Mouse (Mus musculus): ENCODE measurements around the gene 3110009E18Rik. TPM values are rescaled to one million over a fixed set of nuclear protein-coding genes. Genes with fewer than 3 reads are reported as not detected.

3110009E18Rik gene
- polyA plus RNA-seq, 1 experiment from 2014 or later, result 17.9 TPM

GRCm38 (mm10) chr1:120198151-120198550, 77.2 kb downstream of the 3110009E18Rik start:
- ATAC-seq (ENCODE audit: insufficient number of reproducible peaks, low FRiP score, low TSS enrichment, low read depth), result no peak
- Histone ChIP-seq H3K27me3 (ENCODE audit: control insufficient read depth, insufficient read depth, low read length) (no peaks in the 10 kb centered on the region), H3K4me2 (ENCODE audit: low read depth, severe bottlenecking) (no peak overlapping the region), H3K36me3 (ENCODE audit: control insufficient read depth, insufficient read depth, low read length) (no peaks in the 10 kb centered on the region), H3K4me1 (ENCODE audit: control insufficient read depth, insufficient read depth, low read length) (no peaks in the 10 kb centered on the region), H3K27ac (replicated peaks; ENCODE audit: low read depth, low read length) (no peak overlapping the region), H3K9ac (ENCODE audit: low read length) (no peak overlapping the region), H3K9me3 (ENCODE audit: control insufficient read depth, low read length) (no peaks in the 10 kb centered on the region), H3K4me3 (ENCODE audit: low read depth, low read length) (no peak overlapping the region)
- 65% methylated on average over 3 of the region's 3 CpGs for WGBS
- DNase-seq (ENCODE audit: low spot score), result no peak

DNA sequence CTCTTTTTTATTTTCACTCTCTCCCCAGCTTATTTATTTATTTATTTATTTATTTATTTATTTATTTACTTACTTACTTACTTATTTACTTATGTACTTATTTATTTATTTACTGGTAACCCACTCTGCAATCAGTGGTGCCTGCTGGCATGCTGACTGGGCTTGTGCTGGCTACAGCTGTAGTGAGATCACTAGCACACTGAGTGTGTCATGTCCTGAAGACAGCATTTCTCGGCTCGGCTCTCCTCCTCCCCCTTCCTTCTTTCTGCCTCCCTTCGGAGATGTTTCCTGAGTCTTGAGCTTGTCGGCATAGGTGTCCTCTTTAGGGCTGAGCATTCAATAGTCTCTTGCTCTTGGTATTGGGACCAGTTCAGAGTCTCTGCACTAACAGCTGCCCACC, 78.0 kb downstream of the 3110009E18Rik start:
- Histone ChIP-seq H3K4me1 (ENCODE audit: control insufficient read depth, insufficient read depth, low read length) (no peaks in the 10 kb centered on the region), H3K27ac (replicated peaks; ENCODE audit: low read depth, low read length) (no peak overlapping the region), H3K9me3 (ENCODE audit: control insufficient read depth, low read length) (no peaks in the 10 kb centered on the region), H3K36me3 (ENCODE audit: control insufficient read depth, insufficient read depth, low read length) (no peaks in the 10 kb centered on the region), H3K4me3 (ENCODE audit: low read depth, low read length) (no peak overlapping the region), H3K9ac (ENCODE audit: low read length) (no peak overlapping the region), H3K27me3 (ENCODE audit: control insufficient read depth, insufficient read depth, low read length) (no peaks in the 10 kb centered on the region), H3K4me2 (ENCODE audit: low read depth, severe bottlenecking) (no peak overlapping the region)
- ATAC-seq (ENCODE audit: insufficient number of reproducible peaks, low FRiP score, low TSS enrichment, low read depth) (no peak), DNase-seq (ENCODE audit: low spot score) (no peak)
- 92% methylated on average over 4 of the region's 4 CpGs for WGBS

GRCm38 (mm10) chr1:120202542-120202941, 81.6 kb downstream of the 3110009E18Rik start:
- Histone ChIP-seq H3K9ac (ENCODE audit: low read length) (no peak overlapping the region), H3K36me3 (ENCODE audit: control insufficient read depth, insufficient read depth, low read length) (no peaks in the 10 kb centered on the region), H3K9me3 (ENCODE audit: control insufficient read depth, low read length) (no peaks in the 10 kb centered on the region), H3K4me3 (ENCODE audit: low read depth, low read length) (no peak overlapping the region), H3K27me3 (ENCODE audit: control insufficient read depth, insufficient read depth, low read length) (no peaks in the 10 kb centered on the region), H3K4me1 (ENCODE audit: control insufficient read depth, insufficient read depth, low read length) (no peaks in the 10 kb centered on the region), H3K27ac (replicated peaks; ENCODE audit: low read depth, low read length) (no peak overlapping the region), H3K4me2 (ENCODE audit: low read depth, severe bottlenecking) (no peak overlapping the region)
- ATAC-seq (ENCODE audit: insufficient number of reproducible peaks, low FRiP score, low TSS enrichment, low read depth) (no peak), DNase-seq (ENCODE audit: low spot score) (no peak)
- WGBS, result 82% methylated on average over 3 of the region's 3 CpGs

DNA sequence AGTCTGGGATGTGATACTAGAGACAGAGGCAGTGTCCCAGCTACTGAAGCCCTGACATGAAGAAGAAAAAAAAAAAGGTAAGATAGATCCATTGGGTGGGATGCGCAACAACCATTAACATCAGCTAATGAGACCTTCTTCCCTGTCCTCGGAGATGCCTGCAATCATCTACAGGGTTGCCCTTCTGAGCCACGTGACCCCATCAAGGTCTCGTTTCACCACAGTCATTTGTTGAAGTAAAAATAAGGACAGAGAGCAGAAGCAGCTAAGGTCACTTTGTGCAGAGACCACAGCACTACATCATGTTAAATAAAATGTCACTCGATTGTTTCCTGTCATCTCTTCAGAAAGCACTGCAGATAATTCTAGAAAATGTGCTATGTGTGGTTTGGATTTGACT, 82.8 kb downstream of the 3110009E18Rik start:
- 81% methylated on average over 5 of the region's 5 CpGs for WGBS
- H3K27ac ChIP-seq (replicated peaks; ENCODE audit: low read depth, low read length), result no peak overlapping the region
- H3K4me1 ChIP-seq (ENCODE audit: control insufficient read depth, insufficient read depth, low read length), result no peaks in the 10 kb centered on the region
- H3K27me3 ChIP-seq (ENCODE audit: control insufficient read depth, insufficient read depth, low read length), result no peaks in the 10 kb centered on the region
- H3K4me3 ChIP-seq (ENCODE audit: low read depth, low read length), result no peak overlapping the region
- H3K4me2 ChIP-seq (ENCODE audit: low read depth, severe bottlenecking), result no peak overlapping the region
- H3K9ac ChIP-seq (ENCODE audit: low read length), result no peak overlapping the region
- DNase-seq (ENCODE audit: low spot score) (no peak), ATAC-seq (ENCODE audit: insufficient number of reproducible peaks, low FRiP score, low TSS enrichment, low read depth) (no peak)
- H3K36me3 ChIP-seq (ENCODE audit: control insufficient read depth, insufficient read depth, low read length), result no peaks in the 10 kb centered on the region
- no peaks in the 10 kb centered on the region for H3K9me3 ChIP-seq (ENCODE audit: control insufficient read depth, low read length)

- WGBS, result 65% methylated on average over 1 of the region's 1 CpGs
- no peaks in the 10 kb centered on the region for H3K4me1 ChIP-seq (ENCODE audit: control insufficient read depth, insufficient read depth, low read length)
Observed at GRCm38 (mm10) chr1:120204834-120205233, 83.8 kb downstream of the 3110009E18Rik start.

DNA sequence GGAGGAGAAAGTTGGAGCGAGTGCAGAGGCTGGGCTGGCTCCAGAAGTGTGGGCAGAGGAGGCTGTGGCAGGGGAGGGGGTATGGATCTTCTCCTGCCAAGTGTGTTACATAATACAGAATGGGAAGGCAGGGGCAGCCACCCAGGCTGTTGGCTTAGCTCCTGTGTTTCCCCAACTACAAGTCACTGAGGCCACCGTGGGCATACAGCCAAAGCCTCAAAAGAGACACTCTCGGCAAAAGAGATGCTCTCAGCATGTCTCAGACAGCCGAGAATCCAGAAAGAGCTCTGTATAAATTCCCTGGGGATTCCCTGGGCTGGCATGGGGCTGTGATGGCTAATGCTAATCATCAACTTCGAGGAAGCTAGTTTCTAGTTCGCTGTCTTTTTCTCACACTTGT, 86.6 kb downstream of the 3110009E18Rik start:
- ATAC-seq (ENCODE audit: insufficient number of reproducible peaks, low FRiP score, low TSS enrichment, low read depth) (no peak), DNase-seq (ENCODE audit: low spot score) (no peak)
- H3K27me3 ChIP-seq (ENCODE audit: control insufficient read depth, insufficient read depth, low read length), result no peaks in the 10 kb centered on the region
- no peak overlapping the region for H3K9ac ChIP-seq (ENCODE audit: low read length)
- no peak overlapping the region for H3K4me3 ChIP-seq (ENCODE audit: low read depth, low read length)
- H3K27ac ChIP-seq (replicated peaks; ENCODE audit: low read depth, low read length), result no peak overlapping the region
- no peaks in the 10 kb centered on the region for H3K36me3 ChIP-seq (ENCODE audit: control insufficient read depth, insufficient read depth, low read length)
- WGBS, result 81% methylated on average over 6 of the region's 6 CpGs
- H3K4me1 ChIP-seq (ENCODE audit: control insufficient read depth, insufficient read depth, low read length), result no peaks in the 10 kb centered on the region
- no peak overlapping the region for H3K4me2 ChIP-seq (ENCODE audit: low read depth, severe bottlenecking)
- no peaks in the 10 kb centered on the region for H3K9me3 ChIP-seq (ENCODE audit: control insufficient read depth, low read length)

More at GRCm38 (mm10) chr1:120204834-120205233, 83.8 kb downstream of the 3110009E18Rik start:
- Histone ChIP-seq H3K4me2 (ENCODE audit: low read depth, severe bottlenecking) (no peak overlapping the region), H3K9ac (ENCODE audit: low read length) (no peak overlapping the region), H3K9me3 (ENCODE audit: control insufficient read depth, low read length) (no peaks in the 10 kb centered on the region), H3K36me3 (ENCODE audit: control insufficient read depth, insufficient read depth, low read length) (no peaks in the 10 kb centered on the region), H3K4me3 (ENCODE audit: low read depth, low read length) (no peak overlapping the region), H3K27me3 (ENCODE audit: control insufficient read depth, insufficient read depth, low read length) (no peaks in the 10 kb centered on the region), H3K27ac (replicated peaks; ENCODE audit: low read depth, low read length) (no peak overlapping the region)
- no peak for ATAC-seq (ENCODE audit: insufficient number of reproducible peaks, low FRiP score, low TSS enrichment, low read depth)
- no peak for DNase-seq (ENCODE audit: low spot score)

GRCm38 (mm10) chr1:120208502-120209230, 87.7 kb downstream of the 3110009E18Rik start:
- H3K36me3 ChIP-seq (ENCODE audit: control insufficient read depth, insufficient read depth, low read length), result no peaks in the 10 kb centered on the region
- no peaks in the 10 kb centered on the region for H3K27me3 ChIP-seq (ENCODE audit: control insufficient read depth, insufficient read depth, low read length)
- no peaks in the 10 kb centered on the region for H3K4me1 ChIP-seq (ENCODE audit: control insufficient read depth, insufficient read depth, low read length)
- no peak overlapping the region for H3K27ac ChIP-seq (replicated peaks; ENCODE audit: low read depth, low read length)
- ATAC-seq (ENCODE audit: insufficient number of reproducible peaks, low FRiP score, low TSS enrichment, low read depth) (no peak), DNase-seq (ENCODE audit: low spot score) (no peak)
- 81% methylated on average over 11 of the region's 11 CpGs for WGBS
- H3K4me3 ChIP-seq (ENCODE audit: low read depth, low read length), result no peak overlapping the region
- no peak overlapping the region for H3K4me2 ChIP-seq (ENCODE audit: low read depth, severe bottlenecking)
- no peaks in the 10 kb centered on the region for H3K9me3 ChIP-seq (ENCODE audit: control insufficient read depth, low read length)
- no peak overlapping the region for H3K9ac ChIP-seq (ENCODE audit: low read length)

GRCm38 (mm10) chr1:120220841-120221240, 99.9 kb downstream of the 3110009E18Rik start:
- Histone ChIP-seq H3K9ac (ENCODE audit: low read length) (no peak overlapping the region), H3K4me3 (ENCODE audit: low read depth, low read length) (no peak overlapping the region), H3K36me3 (ENCODE audit: control insufficient read depth, insufficient read depth, low read length) (no peaks in the 10 kb centered on the region), H3K4me1 (ENCODE audit: control insufficient read depth, insufficient read depth, low read length) (peaks cover 3% of the 10 kb centered on the region; the same call in 1 of the 2 replicates), H3K4me2 (ENCODE audit: low read depth, severe bottlenecking) (no peak overlapping the region), H3K27me3 (ENCODE audit: control insufficient read depth, insufficient read depth, low read length) (no peaks in the 10 kb centered on the region), H3K9me3 (ENCODE audit: control insufficient read depth, low read length) (no peaks in the 10 kb centered on the region), H3K27ac (replicated peaks; ENCODE audit: low read depth, low read length) (no peak overlapping the region)
- ATAC-seq (ENCODE audit: insufficient number of reproducible peaks, low FRiP score, low TSS enrichment, low read depth), result no peak
- 70% methylated on average over 6 of the region's 6 CpGs for WGBS
- DNase-seq (ENCODE audit: low spot score), result no peak

DNA sequence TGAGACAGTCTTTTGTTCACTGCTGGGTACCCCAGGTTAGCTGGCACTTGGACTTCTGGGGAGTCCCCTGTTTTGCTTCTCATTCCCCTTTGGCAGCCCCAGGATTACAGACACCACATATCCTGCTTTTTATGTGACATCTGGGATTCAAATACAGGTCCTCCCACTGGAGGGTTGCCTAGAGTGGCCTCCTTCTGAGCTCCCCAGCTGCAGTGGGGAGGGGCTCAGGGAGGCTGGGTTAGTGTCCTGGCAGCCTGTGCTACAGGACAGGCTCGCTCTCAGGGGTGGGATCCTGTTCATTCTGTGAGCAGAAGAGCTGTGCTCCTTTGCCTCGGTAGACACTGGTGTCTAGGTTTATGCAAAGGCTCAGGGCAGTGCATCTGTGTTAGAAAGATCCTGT, 100.3 kb downstream of the 3110009E18Rik start:
- ATAC-seq (ENCODE audit: insufficient number of reproducible peaks, low FRiP score, low TSS enrichment, low read depth), result no peak
- 59% methylated on average over 2 of the region's 2 CpGs for WGBS
- no peaks in the 10 kb centered on the region for H3K36me3 ChIP-seq (ENCODE audit: control insufficient read depth, insufficient read depth, low read length)

More for the DNA sequence above, 100.3 kb downstream of the 3110009E18Rik start:
- no peak for DNase-seq (ENCODE audit: low spot score)
- H3K4me3 ChIP-seq (ENCODE audit: low read depth, low read length), result no peak overlapping the region
- 0 out of 2 replicates have a peak overlapping the region, but pooled peaks have one; percentile 30 for H3K9ac ChIP-seq (ENCODE audit: low read length)
- H3K4me2 ChIP-seq (ENCODE audit: low read depth, severe bottlenecking), result no peak overlapping the region
- H3K9me3 ChIP-seq (ENCODE audit: control insufficient read depth, low read length), result no peaks in the 10 kb centered on the region
- H3K27me3 ChIP-seq (ENCODE audit: control insufficient read depth, insufficient read depth, low read length), result no peaks in the 10 kb centered on the region
- peaks cover 3% of the 10 kb centered on the region; the same call in 1 of the 2 replicates for H3K4me1 ChIP-seq (ENCODE audit: control insufficient read depth, insufficient read depth, low read length)
- no peak overlapping the region for H3K27ac ChIP-seq (replicated peaks; ENCODE audit: low read depth, low read length)
